Mouse (Mus musculus): ENCODE measurements around the gene Mindy2.

DNA sequence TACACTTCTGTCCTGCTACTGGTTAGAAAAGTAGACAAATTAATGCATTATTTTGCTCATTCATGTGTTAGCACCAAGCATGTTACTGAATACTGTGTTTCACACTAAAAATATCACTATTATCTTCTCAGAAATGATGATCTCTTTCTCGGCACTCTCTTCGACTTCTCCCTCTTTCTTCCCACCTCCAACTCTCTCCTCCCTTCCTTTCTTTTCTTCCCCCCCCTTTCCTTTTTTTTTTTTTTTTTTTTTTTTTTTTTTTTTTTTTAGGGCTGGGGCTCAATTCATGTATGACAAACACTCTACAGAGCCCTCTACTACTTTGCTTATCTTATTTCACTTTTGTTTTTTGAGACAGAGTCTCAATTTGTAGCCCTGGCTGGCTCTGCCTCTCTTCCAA is 1.3 kb upstream of the Mindy2 start:
- no peak for TF ChIP-seq MEF2A (IDR thresholded peaks at IDR 0.05; ENCODE audit: extremely low read depth, insufficient replicate concordance, low read depth, low read length, poor library complexity, severe bottlenecking)
- no peak for TF ChIP-seq CTCF (IDR thresholded peaks at IDR 0.05 in 2 of 3, conservative IDR thresholded peaks at IDR 0.05 in 1 of 3; ENCODE audit: control insufficient read depth in 1 of 3, insufficient read depth in 1 of 3, low read depth in 2 of 3, low read length in 3 of 3, poor library complexity in 1 of 3, severe bottlenecking in 1 of 3)
- no peak for TF ChIP-seq MAX (IDR thresholded peaks at IDR 0.05; ENCODE audit: low read length)
- TF ChIP-seq POLR2A (IDR thresholded peaks at IDR 0.05; ENCODE audit: control insufficient read depth in 1 of 2, insufficient read depth in 1 of 2, low read depth in 1 of 2, low read length in 2 of 2, poor library complexity in 1 of 2) = no peak
- no peak for TF ChIP-seq ZC3H11A (IDR thresholded peaks at IDR 0.05; ENCODE audit: low read depth, low read length)
- no peak for TF ChIP-seq MXI1 (IDR thresholded peaks at IDR 0.05; ENCODE audit: low read depth, low read length)
- no peak for TF ChIP-seq UBTF (IDR thresholded peaks at IDR 0.05; ENCODE audit: borderline replicate concordance, insufficient read depth, low read depth, low read length)
- TF ChIP-seq RCOR1 (IDR thresholded peaks at IDR 0.05; ENCODE audit: low read depth, low read length) = no peak
- no peak for TF ChIP-seq ZMIZ1 (IDR thresholded peaks at IDR 0.05; ENCODE audit: low read depth, low read length)
- TF ChIP-seq USF2 (IDR thresholded peaks at IDR 0.05; ENCODE audit: borderline replicate concordance in 1 of 2, insufficient read depth in 1 of 2, low read depth in 1 of 2, low read length in 2 of 2) = no peak

All from MEL (cell line).